Mouse (Mus musculus): ENCODE measurements around the gene Tenm2.

The Tenm2 gene

DNA sequence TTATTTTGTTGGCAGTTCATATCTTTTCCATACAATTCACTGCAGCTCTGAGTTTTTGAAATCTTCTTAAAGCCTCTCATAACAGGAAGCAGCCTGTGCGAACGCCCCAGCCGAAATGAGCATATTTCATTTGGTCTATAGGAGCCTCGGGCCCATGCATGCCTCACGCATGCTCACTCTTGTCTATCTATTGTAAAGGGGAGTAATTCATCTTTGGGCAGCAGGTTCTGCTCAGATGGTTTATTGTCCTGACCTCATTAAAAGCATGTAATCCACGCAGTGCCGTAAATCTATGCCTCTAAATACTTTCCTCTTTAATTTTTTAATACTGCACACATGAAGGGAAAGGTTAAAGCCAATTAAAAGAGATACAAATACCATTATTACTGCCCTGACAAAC, 815.7 kb downstream of the Tenm2 start:
- ATAC-seq (ENCODE audit: insufficient number of reproducible peaks, low FRiP score, low TSS enrichment): no peak

DNA sequence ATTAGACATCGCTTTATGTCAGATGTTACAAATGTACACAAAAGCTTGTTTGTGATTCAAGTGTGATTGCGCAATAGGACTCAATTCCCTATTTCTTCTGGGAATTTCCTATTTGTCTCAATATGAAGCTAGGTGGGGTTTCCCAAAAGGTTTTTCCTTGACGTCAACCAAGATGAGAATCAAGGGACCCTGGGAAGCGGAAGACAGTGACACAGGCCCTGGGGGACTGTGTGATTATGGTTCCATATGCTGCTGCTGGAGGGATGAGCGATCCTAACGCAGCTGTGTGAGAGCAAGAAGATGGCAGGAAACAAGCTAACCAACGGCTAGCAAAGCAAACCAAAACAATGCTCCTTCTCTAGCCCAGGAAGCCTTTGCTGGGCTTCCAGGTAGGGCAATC, 820.5 kb downstream of the Tenm2 start:
- ATAC-seq (ENCODE audit: insufficient number of reproducible peaks, low FRiP score, low TSS enrichment): no peak

DNA sequence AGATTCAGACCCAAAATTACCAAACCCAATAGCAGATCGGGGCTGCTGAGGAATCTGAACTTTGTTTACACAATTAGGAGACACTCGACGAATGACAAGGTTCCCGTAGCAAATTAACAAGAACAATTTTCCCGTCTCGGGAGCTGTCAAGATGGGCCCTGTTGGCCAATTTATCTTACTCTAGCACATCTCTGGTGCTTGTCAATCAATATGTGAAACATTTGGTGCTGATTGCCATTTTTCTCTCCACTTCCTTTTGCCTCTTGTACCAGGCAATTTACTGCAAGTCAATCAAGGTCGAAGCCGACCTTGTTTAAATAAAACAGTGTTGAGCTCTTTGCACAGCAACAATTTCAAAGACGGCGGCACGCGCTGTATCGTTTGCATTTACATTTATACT, 824.9 kb downstream of the Tenm2 start:
- ATAC-seq (ENCODE audit: insufficient number of reproducible peaks, low FRiP score, low TSS enrichment): no peak

DNA sequence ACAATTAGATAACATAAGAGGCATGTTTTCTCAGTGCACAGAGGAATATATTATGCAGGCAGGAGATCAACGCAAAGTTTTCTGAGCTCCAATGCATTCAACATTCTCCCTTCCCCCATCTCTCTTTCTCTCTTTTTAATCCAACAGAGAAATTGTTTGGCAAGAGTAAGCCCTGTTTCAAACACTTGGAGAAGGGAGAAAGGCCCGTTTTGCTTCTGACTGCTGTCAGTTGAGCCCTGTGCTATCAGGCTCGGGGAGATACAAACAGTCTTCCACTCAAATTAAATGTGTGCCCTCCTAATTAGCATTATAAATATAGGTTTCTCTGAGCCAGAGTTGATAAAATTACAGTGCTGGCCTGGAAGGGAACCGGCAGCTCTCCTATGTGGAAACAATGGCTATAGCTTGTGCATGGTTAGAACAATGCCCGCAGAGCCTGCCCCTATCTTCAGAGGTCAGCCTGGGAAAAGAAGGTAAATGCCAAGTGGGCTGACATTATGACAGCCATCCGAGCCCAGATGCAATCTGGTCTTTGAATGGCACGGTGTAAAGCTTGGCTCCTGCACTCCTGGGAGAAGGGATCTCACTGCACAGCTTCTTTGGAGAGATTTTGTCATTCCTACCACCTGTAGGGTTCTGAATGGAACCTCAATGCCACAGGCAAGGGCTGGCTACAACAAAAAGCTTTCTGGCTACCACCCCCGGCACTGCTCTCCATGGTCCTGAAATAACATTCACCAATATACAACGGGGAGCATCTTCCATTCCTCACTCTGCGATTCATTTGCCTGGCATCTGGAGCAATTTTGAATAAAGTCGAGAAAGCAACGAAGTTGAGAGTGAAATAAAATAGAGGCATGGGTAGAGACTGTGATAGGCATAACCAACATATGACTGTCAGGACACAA, 839.7 kb downstream of the Tenm2 start:
- ATAC-seq (ENCODE audit: insufficient number of reproducible peaks, low FRiP score, low TSS enrichment): no peak

DNA sequence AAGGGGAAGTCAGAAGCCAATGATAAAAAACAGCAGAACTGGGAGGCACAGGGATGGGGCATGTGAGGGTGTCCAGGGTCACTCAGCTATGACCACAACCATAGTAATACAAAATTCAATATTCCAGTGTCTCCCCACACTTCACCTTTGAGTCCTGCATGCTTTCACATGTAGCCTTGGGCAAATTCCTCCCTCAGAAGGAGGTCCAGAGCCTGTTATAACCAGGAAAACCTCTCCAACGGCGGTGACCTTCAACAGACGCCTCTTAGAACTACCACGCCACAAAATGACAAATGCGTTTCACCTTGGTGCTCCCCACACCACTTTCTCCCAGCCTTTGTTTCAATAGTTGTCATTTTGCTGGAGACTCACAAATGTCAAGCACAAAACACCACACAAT, 851.1 kb downstream of the Tenm2 start:
- ATAC-seq (ENCODE audit: insufficient number of reproducible peaks, low FRiP score, low TSS enrichment): no peak

DNA sequence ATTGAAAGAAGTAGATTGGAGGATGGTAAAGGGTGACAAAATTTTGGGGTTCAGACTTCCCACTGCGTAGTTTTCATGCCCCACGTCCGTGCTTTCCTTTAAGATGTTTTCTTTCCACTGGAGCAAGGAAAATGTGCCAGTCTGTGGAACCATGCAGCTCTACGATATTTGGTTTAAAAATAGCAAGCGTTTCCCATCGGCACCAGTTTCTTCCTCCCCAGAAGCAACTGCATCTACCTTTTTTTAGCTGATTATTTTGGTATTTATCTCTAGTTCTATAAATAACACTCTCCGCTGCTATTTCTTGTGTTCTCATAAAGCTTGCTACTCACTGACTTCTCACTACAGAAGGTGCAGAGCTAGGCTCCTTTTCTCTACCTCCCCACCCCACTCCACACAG, 864.0 kb downstream of the Tenm2 start:
- ATAC-seq (ENCODE audit: insufficient number of reproducible peaks, low FRiP score, low TSS enrichment): no peak

DNA sequence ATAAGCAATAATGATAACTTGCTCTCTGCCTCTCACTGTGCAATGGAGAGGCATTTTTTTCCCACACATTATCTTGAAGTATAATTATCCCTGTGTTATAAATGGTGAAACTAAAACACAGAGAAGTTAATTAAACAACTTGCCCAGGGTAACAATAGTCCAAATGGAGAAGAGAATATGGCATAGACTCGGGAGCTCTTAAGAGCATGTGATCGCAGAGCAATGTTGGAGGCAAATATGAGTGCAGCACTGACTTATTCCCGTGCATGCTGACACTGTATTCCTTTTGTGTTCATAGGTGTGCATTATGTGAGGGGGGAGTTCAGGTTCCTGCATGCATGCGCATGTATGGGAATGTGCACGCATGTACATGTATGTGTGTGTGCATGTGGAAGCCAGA, 870.7 kb downstream of the Tenm2 start:
- no peak for ATAC-seq (ENCODE audit: insufficient number of reproducible peaks, low FRiP score, low TSS enrichment)

DNA sequence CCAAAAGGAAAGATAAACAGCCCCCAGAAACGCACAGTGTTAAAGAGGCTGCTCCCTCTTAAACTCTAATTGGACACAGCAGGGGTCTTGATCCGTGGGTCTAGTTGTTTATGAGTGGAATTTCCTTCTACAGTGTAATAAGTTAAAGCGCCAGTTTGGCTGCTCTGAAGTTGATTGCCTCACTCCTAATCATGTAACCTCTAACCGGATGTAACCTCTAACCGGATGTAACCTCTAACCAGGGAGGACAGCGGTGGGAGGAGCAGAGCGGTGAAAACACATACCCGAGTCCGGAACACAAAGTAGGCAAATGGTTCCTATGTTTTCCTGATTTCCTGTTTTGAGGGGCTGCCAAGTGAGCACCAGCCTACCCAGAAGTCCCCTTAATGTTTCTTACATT, 871.3 kb downstream of the Tenm2 start:
- ATAC-seq (ENCODE audit: insufficient number of reproducible peaks, low FRiP score, low TSS enrichment): no peak

DNA sequence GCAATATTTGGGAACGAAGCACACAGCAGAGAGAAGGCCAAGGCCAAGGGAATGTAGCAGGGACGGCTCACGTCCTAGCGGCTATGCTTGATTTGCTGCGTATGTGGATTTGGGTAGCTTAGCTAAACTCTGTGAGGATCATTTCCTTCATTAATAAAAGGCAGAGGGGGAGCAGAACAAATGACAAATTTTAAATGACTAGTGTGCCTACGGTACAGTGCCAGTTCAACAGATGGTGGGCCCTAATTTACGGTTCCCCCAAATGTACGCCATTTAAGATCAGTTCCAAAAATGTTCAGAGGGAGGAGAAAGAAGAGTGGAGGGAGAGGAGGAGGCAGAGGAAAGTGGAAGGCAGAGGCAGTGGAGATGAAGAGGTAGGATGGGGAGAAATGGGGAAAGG, 873.2 kb downstream of the Tenm2 start:
- ATAC-seq (ENCODE audit: insufficient number of reproducible peaks, low FRiP score, low TSS enrichment): no peak

DNA sequence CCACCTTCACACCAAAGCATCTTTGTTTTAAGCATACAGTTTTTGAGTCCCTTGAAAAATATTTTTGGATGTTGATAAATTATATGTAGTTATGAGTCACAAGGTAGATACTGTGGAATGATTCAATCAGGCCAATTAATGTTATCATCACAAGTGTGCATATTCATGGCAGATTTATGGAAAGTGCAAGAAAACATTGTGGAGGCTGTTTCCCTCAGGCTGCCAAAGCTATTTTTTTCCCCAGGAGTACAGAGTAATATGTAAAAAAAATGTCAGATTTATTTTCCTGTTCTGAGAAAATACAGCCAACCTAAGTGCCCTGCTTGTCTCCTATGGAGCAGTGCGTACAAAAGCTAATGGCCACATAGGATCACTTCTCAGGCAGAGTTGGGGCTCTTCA, 882.5 kb downstream of the Tenm2 start:
- ATAC-seq (ENCODE audit: insufficient number of reproducible peaks, low FRiP score, low TSS enrichment): no peak

DNA sequence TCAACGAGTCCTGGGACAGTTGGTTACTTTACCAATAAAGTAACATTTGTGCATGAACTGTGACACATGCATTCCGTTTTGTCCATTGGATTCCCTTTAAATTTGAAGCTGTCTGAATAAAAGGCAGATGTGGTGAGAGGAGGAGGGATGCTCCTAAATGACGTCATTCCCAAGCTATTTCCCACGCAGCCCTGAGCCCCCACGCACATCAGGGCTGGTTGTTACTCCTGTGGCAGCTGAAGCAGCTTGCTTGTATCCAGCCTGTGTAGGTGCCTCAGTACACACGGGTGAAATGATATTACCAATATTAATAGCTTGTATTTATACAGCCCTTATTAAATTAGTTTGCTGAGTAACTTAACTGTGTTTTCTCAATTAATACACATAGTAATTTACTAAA, 884.0 kb downstream of the Tenm2 start:
- no peak for ATAC-seq (ENCODE audit: insufficient number of reproducible peaks, low FRiP score, low TSS enrichment)

DNA sequence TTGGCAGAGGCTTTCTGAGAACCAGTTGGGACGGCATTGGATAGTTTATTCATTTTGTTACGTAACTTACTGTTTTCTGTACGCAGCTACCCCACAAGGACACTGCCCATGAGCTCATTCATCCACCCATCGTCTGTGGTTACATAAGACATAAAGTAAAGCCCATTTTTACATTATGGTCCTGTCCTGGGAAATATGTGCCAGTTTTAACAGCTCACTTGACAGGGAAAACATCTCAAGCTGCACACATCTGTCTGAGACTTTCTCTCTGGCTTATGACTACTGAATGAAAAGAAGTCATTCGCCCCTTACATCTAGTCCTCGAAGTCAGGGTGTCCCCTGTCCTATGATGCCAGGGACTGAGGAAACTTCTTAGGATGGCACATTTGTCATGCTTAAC, 884.4 kb downstream of the Tenm2 start:
- no peak for ATAC-seq (ENCODE audit: insufficient number of reproducible peaks, low FRiP score, low TSS enrichment)

DNA sequence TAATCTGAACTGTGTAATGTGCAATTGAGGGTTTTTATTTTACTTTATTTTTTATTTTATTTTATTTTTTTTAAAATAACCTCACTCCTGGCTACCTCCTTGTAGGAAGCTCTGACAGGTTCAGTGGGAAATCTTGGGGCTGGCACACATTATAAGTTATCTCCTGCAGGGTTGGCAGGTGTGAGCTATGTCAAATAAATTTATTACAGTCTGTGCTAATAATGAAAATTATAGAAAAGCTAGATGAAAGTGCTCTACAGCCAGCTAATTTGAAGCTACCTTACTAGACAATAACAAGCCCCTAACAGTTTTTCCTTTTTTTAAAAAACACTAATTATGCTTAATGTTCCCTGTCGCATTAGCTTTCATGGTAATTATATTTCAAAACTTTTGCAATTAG, 885.5 kb downstream of the Tenm2 start:
- peak; percentile 20; the same call in 1 of the 2 replicates for ATAC-seq (ENCODE audit: insufficient number of reproducible peaks, low FRiP score, low TSS enrichment)

DNA sequence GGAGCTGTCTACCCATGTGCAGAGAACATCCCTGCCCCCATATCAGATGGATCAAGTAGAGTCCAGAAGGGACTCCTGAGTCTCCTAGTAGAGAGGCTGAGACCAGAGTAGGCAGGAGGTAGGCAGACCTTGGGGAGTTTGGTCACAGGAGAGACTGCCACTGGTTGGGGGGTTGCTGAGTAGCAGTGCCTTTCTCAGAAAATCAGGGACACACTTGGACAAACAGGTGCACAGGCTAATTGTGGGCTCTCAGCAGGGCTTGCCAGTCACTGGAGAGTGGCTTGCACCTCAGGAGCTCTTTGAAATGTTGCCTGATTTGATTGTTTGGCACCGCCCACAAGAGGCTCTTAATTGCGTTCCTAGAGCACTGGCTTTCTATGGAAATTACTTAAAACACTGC, 885.9 kb downstream of the Tenm2 start:
- ATAC-seq (ENCODE audit: insufficient number of reproducible peaks, low FRiP score, low TSS enrichment): peak; percentile 78

DNA sequence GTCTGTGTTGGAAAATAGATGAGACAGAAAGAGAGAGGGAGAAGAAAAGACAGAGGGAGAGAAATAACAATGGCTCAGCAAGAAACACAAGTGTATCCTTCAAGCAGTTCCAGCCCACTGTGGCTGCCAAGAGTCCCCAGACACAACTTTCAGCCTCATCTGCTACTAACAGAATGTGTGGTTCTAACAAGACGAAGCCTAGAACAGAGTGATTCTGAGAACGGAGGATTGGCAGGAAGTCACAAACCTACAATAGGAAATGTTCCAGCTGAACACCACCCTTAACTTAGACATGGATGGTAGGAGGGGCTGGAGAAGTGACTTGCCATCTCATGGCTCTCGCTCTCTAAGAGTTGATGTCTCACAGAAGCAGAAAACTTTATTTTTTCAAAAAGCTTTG, 894.0 kb downstream of the Tenm2 start:
- ATAC-seq (ENCODE audit: insufficient number of reproducible peaks, low FRiP score, low TSS enrichment): no peak

DNA sequence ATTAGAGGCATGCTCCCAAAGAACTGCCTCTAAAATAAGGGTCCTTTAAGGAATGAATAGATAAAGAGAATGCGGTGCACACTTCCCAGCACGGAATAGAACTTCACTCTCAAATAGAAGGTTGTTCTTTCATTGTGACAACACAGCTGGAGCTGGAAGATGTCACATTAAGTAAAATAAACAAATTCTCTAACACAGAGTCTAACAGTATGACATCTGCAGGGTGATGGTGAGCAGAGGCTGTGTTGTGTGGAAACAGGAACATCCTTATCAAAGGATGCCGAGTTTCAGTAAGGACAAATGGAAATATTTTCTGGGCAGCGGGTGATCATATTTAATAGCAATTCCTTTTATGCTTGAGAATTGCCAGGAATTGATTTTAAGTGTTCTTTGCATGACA, 897.3 kb downstream of the Tenm2 start:
- ATAC-seq (ENCODE audit: insufficient number of reproducible peaks, low FRiP score, low TSS enrichment): no peak

DNA sequence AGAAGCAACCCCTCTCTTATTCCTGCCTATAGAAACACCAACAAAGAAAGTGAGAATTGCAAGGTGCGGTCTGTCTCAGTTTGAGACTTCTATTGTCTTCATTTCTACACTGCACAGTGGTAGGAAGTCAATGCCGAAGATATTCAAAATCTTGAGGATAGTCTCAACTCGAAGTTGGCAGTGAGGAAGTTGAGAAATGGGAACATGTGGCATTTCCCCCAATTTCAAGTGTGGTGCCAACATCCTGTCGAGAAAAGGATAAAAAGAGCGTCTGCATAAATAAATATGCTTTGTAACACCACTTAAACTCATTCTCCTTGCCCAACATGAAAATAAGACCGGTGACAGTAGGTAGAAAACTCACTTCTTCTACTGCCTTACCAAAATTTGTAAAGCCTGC, 898.7 kb downstream of the Tenm2 start:
- no peak for ATAC-seq (ENCODE audit: insufficient number of reproducible peaks, low FRiP score, low TSS enrichment)

DNA sequence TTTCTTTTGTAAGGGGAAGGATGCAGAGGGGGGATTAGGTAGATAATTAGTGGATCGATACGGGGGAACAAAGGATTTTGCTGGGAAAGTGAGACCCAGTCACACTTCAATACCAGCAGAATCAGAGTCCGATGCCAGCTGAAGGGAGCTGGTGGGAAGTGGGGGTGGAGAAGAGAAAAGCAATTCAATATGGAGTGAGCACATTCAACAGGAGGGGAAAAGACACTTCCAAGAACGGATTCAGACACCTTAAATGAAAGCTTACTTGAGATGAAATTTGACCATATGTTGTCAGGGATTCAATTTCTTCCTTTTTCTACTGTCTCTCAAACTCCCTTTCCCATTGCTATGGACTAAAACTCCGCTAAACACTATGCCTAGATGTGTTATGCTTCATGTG, 900.6 kb downstream of the Tenm2 start:
- no peak for ATAC-seq (ENCODE audit: insufficient number of reproducible peaks, low FRiP score, low TSS enrichment)

DNA sequence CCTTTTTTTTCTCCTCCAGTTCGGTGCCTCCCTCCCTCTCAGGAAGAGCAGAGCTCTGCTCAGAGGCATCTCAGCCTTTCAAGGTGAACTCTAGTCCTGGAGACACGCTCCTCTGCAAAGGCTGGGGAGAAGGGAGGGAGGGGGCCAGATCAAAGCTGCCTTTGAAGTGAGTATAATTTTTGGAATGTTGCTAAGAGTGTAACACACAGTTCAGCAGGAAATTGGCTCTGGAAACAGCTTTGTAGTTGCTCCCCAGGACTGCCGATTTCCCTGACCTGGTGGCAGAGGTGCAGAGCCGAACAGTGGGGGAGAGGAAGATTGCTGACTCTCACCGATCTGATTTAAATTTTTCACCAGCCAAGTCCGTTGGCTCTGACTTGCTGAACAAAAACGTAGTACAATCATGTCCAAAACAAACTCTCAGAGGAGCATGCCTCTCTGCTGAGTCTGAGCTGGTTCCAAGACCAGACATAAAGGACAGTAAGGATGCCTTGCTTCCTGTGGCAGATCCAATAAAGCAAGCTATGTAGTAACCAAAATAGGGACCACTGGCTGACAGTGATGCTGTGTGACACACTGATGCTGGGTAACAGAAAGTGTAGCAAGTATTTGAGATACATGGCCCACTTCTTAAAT, 901.5 kb downstream of the Tenm2 start:
- ATAC-seq (ENCODE audit: insufficient number of reproducible peaks, low FRiP score, low TSS enrichment): peak; percentile 45; the same call in 1 of the 2 replicates

DNA sequence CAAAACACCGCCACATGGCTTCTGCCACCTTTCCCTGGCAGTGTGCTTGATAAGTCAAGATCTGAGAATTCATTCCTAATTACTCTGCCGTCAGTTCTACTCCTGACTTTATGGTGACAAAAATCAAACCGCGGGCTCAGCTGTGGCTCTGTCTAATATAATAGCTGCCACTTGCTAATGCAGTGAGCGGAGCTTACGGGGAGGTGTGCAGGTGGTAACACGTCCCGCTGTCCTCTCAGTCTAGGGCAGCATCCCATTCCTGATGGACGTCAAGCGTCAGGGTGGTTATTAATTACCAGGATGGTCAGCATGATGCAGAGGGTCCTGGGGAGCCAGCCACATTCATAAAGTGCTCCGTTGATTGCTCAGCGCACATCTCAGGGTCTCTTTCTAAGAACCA, 903.5 kb downstream of the Tenm2 start:
- ATAC-seq (ENCODE audit: insufficient number of reproducible peaks, low FRiP score, low TSS enrichment): no peak

DNA sequence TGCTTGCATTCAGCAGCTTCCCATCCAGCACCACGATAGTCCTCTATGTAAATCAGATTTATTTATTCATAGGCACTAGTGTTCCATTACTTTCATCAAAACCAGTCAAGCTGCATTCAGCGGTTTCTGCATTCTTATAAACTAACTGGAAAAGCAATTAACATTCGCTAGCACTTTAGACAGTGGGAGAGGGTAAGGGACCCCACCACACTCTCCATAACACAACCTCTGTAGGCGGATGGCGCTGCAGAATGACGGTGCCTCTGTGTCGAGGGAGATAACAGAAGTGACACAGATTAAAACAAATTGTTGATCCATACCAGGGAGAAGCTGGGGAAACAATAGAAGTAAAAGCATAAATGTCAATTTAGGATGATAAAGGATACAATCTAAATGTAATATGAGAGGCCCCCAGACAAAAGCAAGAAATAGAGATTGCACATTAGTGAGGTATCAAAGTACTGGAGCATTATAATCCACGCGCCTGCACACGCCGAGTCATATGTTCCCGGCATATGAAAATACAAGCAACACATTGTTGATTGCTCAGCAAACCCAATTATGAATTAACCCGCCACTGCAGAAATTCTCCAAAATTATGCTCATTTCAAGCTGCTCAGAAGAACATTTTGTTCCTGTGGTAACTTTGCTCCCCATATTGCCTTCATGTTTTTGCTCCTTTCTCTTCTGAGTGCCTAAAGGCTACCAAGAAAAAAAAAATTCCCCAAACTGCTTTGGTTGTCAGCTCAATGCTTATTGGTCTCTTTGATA, 904.2 kb downstream of the Tenm2 start:
- ATAC-seq (ENCODE audit: insufficient number of reproducible peaks, low FRiP score, low TSS enrichment): no peak
